Mouse (Mus musculus) brain, embryonic 14.5 days (tissue): ENCODE measurements around the gene Prkar2a.

Experiments
- CTCF ChIP-seq: fragments of 200-500 bp; IDR thresholded peaks from 2 replicates; pipeline ENCODE4 v1.5.1; 2012; ENCODE audit warnings: inconsistent platforms, mild to moderate bottlenecking, moderate library complexity, borderline replicate concordance; ENCODE audit not compliant: insufficient read depth, insufficient read length; ENCODE audit errors: extremely low read depth
- POLR2A ChIP-seq: fragments of 200-500 bp; IDR thresholded peaks from 2 replicates; pipeline ENCODE4 v1.6.1; 2012; ENCODE audit warnings: mild to moderate bottlenecking, inconsistent platforms, borderline replicate concordance; ENCODE audit not compliant: poor library complexity, insufficient read depth, insufficient read length, severe bottlenecking; ENCODE audit errors: extremely low read depth

DNA sequence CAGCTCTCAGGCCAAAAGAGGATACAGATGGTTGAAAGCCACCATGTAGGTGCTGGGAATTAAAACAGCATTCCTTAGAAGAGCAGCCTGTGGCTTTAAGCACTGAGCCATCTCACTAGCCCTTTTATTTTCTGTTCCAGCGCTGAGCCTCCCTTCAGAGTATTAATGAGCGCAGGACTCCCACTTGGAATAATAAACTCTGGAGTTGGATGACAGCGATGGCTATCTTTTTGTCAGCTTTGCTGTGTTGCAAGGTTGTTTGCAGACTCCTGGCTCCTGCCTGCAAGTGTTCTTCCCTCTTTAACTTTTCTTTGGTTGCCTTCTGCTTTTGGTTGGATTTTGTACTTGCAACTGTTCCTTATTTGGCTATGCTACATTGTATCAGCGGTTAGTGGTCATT lies 4.8 kb downstream of the Prkar2a start:
- no peak for TF ChIP-seq CTCF
- TF ChIP-seq POLR2A = no peak
